Mouse (Mus musculus) MEL (cell line): ENCODE results near the gene Xylb. TPM values are rescaled to one million over a fixed set of nuclear protein-coding genes. Genes with fewer than 3 reads are reported as not detected.
A peak's percentile ranks its signal among the peaks of the same experiment; 100 is the strongest.

Experiments used
- DNase-seq: peaks from one replicate; pipeline ENCODE4 v3.0.0; 2011; ENCODE audit warnings: low read depth, low spot score
- H3K27ac ChIP-seq: 2 replicates; pipeline ENCODE4 v1.5.1; 2012; ENCODE audit warnings: low read depth, mild to moderate bottlenecking, control low read depth, low read length, moderate library complexity; ENCODE audit not compliant: control insufficient read depth
- H3K27me3 ChIP-seq, 2 experiments: fragments of 150-350 bp in 1 of 2; sonication (generic) in 1 of 2; 2 replicates each; pipeline ENCODE4 v1.6.1; 2012; ENCODE audit warnings: low read length in 2 of 2, mild to moderate bottlenecking in 2 of 2, improper control_type of control experiment in 1 of 2, moderate library complexity in 1 of 2; ENCODE audit not compliant: insufficient read depth in 2 of 2, control insufficient read depth in 1 of 2
- H3K36me3 ChIP-seq, 2 experiments: 2 replicates each; pipeline ENCODE4 v1.6.1; 2012 to 2014; ENCODE audit warnings: low read length in 2 of 2, improper control_type of control experiment in 1 of 2, inconsistent platforms in 1 of 2, mild to moderate bottlenecking in 1 of 2; ENCODE audit not compliant: insufficient read depth in 2 of 2, control insufficient read depth in 1 of 2
- H3K4me1 ChIP-seq, 2 experiments: fragments of 150-350 bp in 1 of 2; sonication (generic) in 1 of 2; 2 replicates each; pipeline ENCODE4 v1.6.1; 2012; ENCODE audit warnings: low read length in 2 of 2, improper control_type of control experiment in 1 of 2, mild to moderate bottlenecking in 1 of 2; ENCODE audit not compliant: insufficient read depth in 2 of 2, control insufficient read depth in 1 of 2
- H3K4me3 ChIP-seq, 2 experiments: fragments of 150-350 bp in 1 of 2; sonication (generic) in 1 of 2; 2 replicates each; pipeline ENCODE4 v1.5.1; 2012; ENCODE audit warnings: low read depth in 2 of 2, low read length in 2 of 2, mild to moderate bottlenecking in 2 of 2, moderate library complexity in 2 of 2, control low read depth in 1 of 2, improper control_type of control experiment in 1 of 2; ENCODE audit not compliant: control insufficient read depth in 1 of 2, insufficient read depth in 1 of 2
- H3K79me2 ChIP-seq: 2 replicates; pipeline ENCODE4 v1.6.1; 2012; ENCODE audit warnings: mild to moderate bottlenecking, low read length, moderate library complexity; ENCODE audit not compliant: control insufficient read depth, poor library complexity, insufficient read depth
- H3K9ac ChIP-seq: 2 replicates; pipeline ENCODE4 v1.6.1; 2012; ENCODE audit warnings: low read depth, mild to moderate bottlenecking, control low read depth, low read length, moderate library complexity; ENCODE audit not compliant: control insufficient read depth, poor library complexity, severe bottlenecking
- H3K9me3 ChIP-seq: fragments of 150-350 bp; sonication (generic); replicated peaks from 2 replicates; pipeline ENCODE4 v1.6.1; 2012; ENCODE audit warnings: mild to moderate bottlenecking, low read length, improper control_type of control experiment, moderate library complexity; ENCODE audit not compliant: insufficient read depth
- BHLHE40 ChIP-seq: IDR thresholded peaks from 2 replicates; pipeline ENCODE4 v1.6.1; 2012; ENCODE audit warnings: low read depth, mild to moderate bottlenecking, inconsistent platforms, low read length, improper control_type of control experiment, borderline replicate concordance
- CHD2 ChIP-seq: IDR thresholded peaks from 2 replicates; pipeline ENCODE4 v1.6.1; 2011; ENCODE audit warnings: low read length, improper control_type of control experiment
- CTCF ChIP-seq, 3 experiments: IDR thresholded peaks in 2 of 3; conservative IDR thresholded peaks in 1 of 3; 2 replicates each; pipeline ENCODE4 v1.5.1; 2011 to 2012; ENCODE audit warnings: low read length in 3 of 3, low read depth in 2 of 3, mild to moderate bottlenecking in 2 of 3, improper control_type of control experiment in 1 of 3, inconsistent platforms in 1 of 3, mixed read lengths in 1 of 3, moderate library complexity in 1 of 3; ENCODE audit not compliant: control insufficient read depth in 1 of 3, insufficient read depth in 1 of 3, poor library complexity in 1 of 3, severe bottlenecking in 1 of 3
- E2F4 ChIP-seq: IDR thresholded peaks from 2 replicates; pipeline ENCODE4 v1.6.1; 2011; ENCODE audit warnings: low read depth, low read length, improper control_type of control experiment, borderline replicate concordance
- EP300 ChIP-seq, 2 experiments: IDR thresholded peaks; 2 replicates each; pipeline ENCODE4 v1.6.1; 2011; ENCODE audit warnings: improper control_type of control experiment in 2 of 2, low read length in 2 of 2, low read depth in 1 of 2, mild to moderate bottlenecking in 1 of 2
- ETS1 ChIP-seq: IDR thresholded peaks from 2 replicates; pipeline ENCODE4 v1.6.1; 2012; ENCODE audit warnings: low read depth, mild to moderate bottlenecking, inconsistent platforms, low read length, improper control_type of control experiment, moderate library complexity
- GABPA ChIP-seq: IDR thresholded peaks from 2 replicates; pipeline ENCODE4 v1.6.1; 2012; ENCODE audit warnings: low read depth, mild to moderate bottlenecking, inconsistent platforms, low read length, improper control_type of control experiment, moderate library complexity
- GATA1 ChIP-seq: IDR thresholded peaks from 2 replicates; pipeline ENCODE4 v1.6.1; 2011; ENCODE audit warnings: low read depth, low read length, improper control_type of control experiment
- JUND ChIP-seq: IDR thresholded peaks from 2 replicates; pipeline ENCODE4 v1.6.1; 2011; ENCODE audit warnings: low read depth, mild to moderate bottlenecking, improper control_type of control experiment, low read length
- KAT2A ChIP-seq: conservative IDR thresholded peaks from 2 replicates; pipeline ENCODE4 v1.6.1; 2012; ENCODE audit warnings: low read depth, low read length, improper control_type of control experiment, inconsistent platforms
- MAFK ChIP-seq: IDR thresholded peaks from 2 replicates; pipeline ENCODE4 v1.6.1; 2011; ENCODE audit warnings: low read depth, mild to moderate bottlenecking, low read length, improper control_type of control experiment, borderline replicate concordance
- MAZ ChIP-seq: IDR thresholded peaks from 2 replicates; pipeline ENCODE4 v1.6.1; 2012; ENCODE audit warnings: low read depth, mild to moderate bottlenecking, inconsistent platforms, low read length, improper control_type of control experiment
- MEF2A ChIP-seq: IDR thresholded peaks from 2 replicates; pipeline ENCODE4 v1.6.1; 2014; ENCODE audit warnings: low read depth, mild to moderate bottlenecking, inconsistent platforms, low read length, improper control_type of control experiment; ENCODE audit not compliant: poor library complexity, insufficient replicate concordance, severe bottlenecking; ENCODE audit errors: extremely low read depth
- MYB ChIP-seq: IDR thresholded peaks from 2 replicates; pipeline ENCODE4 v1.6.1; 2011; ENCODE audit warnings: mild to moderate bottlenecking, low read depth, low read length, improper control_type of control experiment
- MYC ChIP-seq: IDR thresholded peaks from 2 replicates; pipeline ENCODE4 v1.6.1; 2011; ENCODE audit warnings: low read depth, mild to moderate bottlenecking, low read length, improper control_type of control experiment, moderate library complexity
- NELFE ChIP-seq: IDR thresholded peaks from 2 replicates; pipeline ENCODE4 v1.6.1; 2011; ENCODE audit warnings: low read depth, low read length, improper control_type of control experiment
- NRF1 ChIP-seq: IDR thresholded peaks from 2 replicates; pipeline ENCODE4 v1.6.1; 2014; ENCODE audit warnings: low read depth, mild to moderate bottlenecking, inconsistent platforms, low read length, improper control_type of control experiment, moderate library complexity; ENCODE audit not compliant: poor library complexity, insufficient read depth, severe bottlenecking
- POLR2A ChIP-seq, 2 experiments: IDR thresholded peaks; 2 replicates each; pipeline ENCODE4 v1.6.1; 2011 to 2012; ENCODE audit warnings: low read length in 2 of 2, mild to moderate bottlenecking in 2 of 2, control low read depth in 1 of 2, improper control_type of control experiment in 1 of 2, low read depth in 1 of 2, moderate library complexity in 1 of 2; ENCODE audit not compliant: control insufficient read depth in 1 of 2, insufficient read depth in 1 of 2, poor library complexity in 1 of 2
- POLR2AphosphoS5 ChIP-seq: IDR thresholded peaks from 2 replicates; pipeline ENCODE4 v1.6.1; 2012; ENCODE audit warnings: low read depth, borderline replicate concordance, mild to moderate bottlenecking, inconsistent platforms, low read length, moderate library complexity, mixed read lengths
- RAD21 ChIP-seq: IDR thresholded peaks from 2 replicates; pipeline ENCODE4 v1.6.1; 2011; ENCODE audit warnings: mild to moderate bottlenecking, low read depth, low read length, improper control_type of control experiment
- RCOR1 ChIP-seq: IDR thresholded peaks from 2 replicates; pipeline ENCODE4 v1.6.1; 2012; ENCODE audit warnings: low read depth, mild to moderate bottlenecking, inconsistent platforms, low read length, improper control_type of control experiment
- SIN3A ChIP-seq: IDR thresholded peaks from 2 replicates; pipeline ENCODE4 v1.6.1; 2012; ENCODE audit warnings: low read length, improper control_type of control experiment, inconsistent platforms
- SMC3 ChIP-seq: IDR thresholded peaks from 2 replicates; pipeline ENCODE4 v1.6.1; 2011; ENCODE audit warnings: low read depth, low read length, improper control_type of control experiment
- TAL1 ChIP-seq: IDR thresholded peaks from 2 replicates; pipeline ENCODE4 v1.6.1; 2012; ENCODE audit warnings: mild to moderate bottlenecking, inconsistent platforms, low read length, moderate library complexity, mixed read lengths
- UBTF ChIP-seq: IDR thresholded peaks from 2 replicates; pipeline ENCODE4 v1.6.1; 2012; ENCODE audit warnings: low read depth, mild to moderate bottlenecking, inconsistent platforms, low read length, improper control_type of control experiment, moderate library complexity, borderline replicate concordance; ENCODE audit not compliant: insufficient read depth
- USF1 ChIP-seq: IDR thresholded peaks from 2 replicates; pipeline ENCODE4 v1.6.1; 2014; ENCODE audit warnings: low read depth, mild to moderate bottlenecking, inconsistent platforms, low read length, improper control_type of control experiment, moderate library complexity
- USF2 ChIP-seq, 2 experiments: IDR thresholded peaks; 2 replicates each; pipeline ENCODE4 v1.6.1; 2011 to 2012; ENCODE audit warnings: improper control_type of control experiment in 2 of 2, low read length in 2 of 2, borderline replicate concordance in 1 of 2, inconsistent platforms in 1 of 2, low read depth in 1 of 2, mild to moderate bottlenecking in 1 of 2; ENCODE audit not compliant: insufficient read depth in 1 of 2
- ZC3H11A ChIP-seq: IDR thresholded peaks from 2 replicates; pipeline ENCODE4 v1.6.1; 2012; ENCODE audit warnings: low read depth, mild to moderate bottlenecking, inconsistent platforms, low read length, improper control_type of control experiment
- ZKSCAN1 ChIP-seq: IDR thresholded peaks from 2 replicates; pipeline ENCODE4 v1.6.1; 2012; ENCODE audit warnings: low read depth, mild to moderate bottlenecking, inconsistent platforms, low read length, improper control_type of control experiment, moderate library complexity
- ZNF384 ChIP-seq: IDR thresholded peaks from 2 replicates; pipeline ENCODE4 v1.6.1; 2012; ENCODE audit warnings: low read depth, mild to moderate bottlenecking, inconsistent platforms, low read length, improper control_type of control experiment
- polyA plus RNA-seq, 2 experiments: library from polyadenylated mRNA; stranded (reverse) in 1 of 2; unstranded in 1 of 2; fragments of >175 nt in 1 of 2; fragments of >200 nt in 1 of 2; gene quantifications; 2 replicates each; pipeline versions ENCODE4 v1.2.1 to v1.2.4; 2012; ENCODE audit warnings: low replicate concordance in 2 of 2, low read depth in 1 of 2; ENCODE audit not compliant: insufficient read length in 2 of 2, insufficient read depth in 1 of 2, missing spikeins in 1 of 2
- total RNA-seq: library from RNA; depleted of rRNA; stranded (reverse); fragments of 300-350 nt; gene quantifications from 2 replicates; pipeline ENCODE4 v1.2.3, GENCODE M21; 2012

Xylb gene
- total and polyA plus RNA-seq, 3 experiments = 3.8 to 12.9 TPM; not detected in 1

DNA sequence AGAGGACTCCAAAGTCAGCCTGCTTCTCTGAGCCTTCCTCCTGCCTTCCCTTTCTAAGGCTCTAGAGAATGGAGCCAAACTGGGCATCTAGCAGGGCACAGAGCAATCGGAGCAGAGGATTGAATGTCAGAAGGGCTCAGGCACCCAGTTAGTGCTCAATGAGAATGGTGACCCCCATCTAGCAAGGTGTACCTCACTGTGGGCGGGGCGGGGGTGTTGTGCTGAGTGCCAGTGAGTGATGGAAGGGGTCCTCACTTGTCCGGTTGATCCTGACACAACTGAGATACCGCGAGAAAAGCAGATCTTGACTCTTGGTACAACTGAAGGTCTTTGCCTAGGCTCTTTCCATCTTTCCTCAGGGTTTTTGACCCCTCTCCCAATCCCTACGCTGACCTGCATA is 18.1 kb upstream of the Xylb start:
- H3K36me3 ChIP-seq = peaks cover 0 to 6% of the 10 kb centered on the region in 2 experiments; a peak in 2 of 4 replicates

DNA sequence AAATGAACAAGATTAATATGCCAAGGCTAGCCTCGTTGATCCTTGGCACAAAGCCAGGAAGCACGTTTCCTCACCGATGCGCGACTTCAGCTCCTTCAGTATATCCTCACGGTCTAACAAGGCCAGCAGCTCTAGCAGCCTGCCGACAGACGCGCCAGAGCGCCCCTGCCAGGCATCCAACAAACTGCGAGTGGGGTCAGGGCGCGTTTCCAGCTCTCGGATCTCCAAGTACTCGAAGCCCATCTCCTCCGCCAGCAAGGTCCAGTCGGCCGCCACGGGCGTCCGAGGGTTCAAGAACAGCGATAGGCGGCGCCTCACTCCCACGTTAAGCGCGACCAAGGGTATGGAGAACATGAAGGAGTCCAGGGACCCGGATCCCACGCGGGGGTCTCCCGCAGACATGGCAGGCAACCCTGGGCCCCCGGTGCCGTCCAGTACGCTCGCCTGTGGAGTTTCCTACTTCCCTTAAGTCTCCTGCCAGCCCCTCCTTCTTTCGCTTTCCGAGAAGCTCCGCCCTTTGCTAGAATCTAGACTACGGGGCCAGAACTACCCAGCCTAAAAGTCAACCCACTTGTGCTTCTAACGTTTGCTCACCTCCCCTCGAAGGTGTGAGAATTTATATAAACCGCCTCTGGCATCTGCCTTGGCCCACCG is 17.5 kb upstream of the Xylb start, which contains the start of gene Acaa1a:
Gene Acaa1a (plus strand): TSS at position 119 of the 654 bp plus-strand sequence.
- Histone ChIP-seq H3K36me3 (peaks cover 0 to 2% of the 10 kb centered on the region in 2 experiments; a peak in 1 of 4 replicates), H3K27me3 (no peaks in the 10 kb centered on the region)
- TF ChIP-seq TAL1 (no peak), POLR2AphosphoS5 (no peak), BHLHE40 (peak; percentile 52; the same call in 1 of the 2 replicates), MYC (0 out of 2 replicates have a peak, but pooled peaks have one; percentile 62), SMC3 (no peak), MEF2A (no peak), EP300 (IDR thresholded peaks at IDR 0.05; ENCODE audit: low read depth in 1 of 2, low read length in 2 of 2) (no peak), ZKSCAN1 (no peak), ZNF384 (no peak), MYB (no peak), GABPA (no peak), KAT2A (no peak; the same call in 1 of the 2 replicates), UBTF (no peak), ETS1 (no peak), SIN3A (peak; percentile 58; the same call in 1 of the 2 replicates), MAFK (no peak), RAD21 (no peak), CTCF (IDR thresholded peaks at IDR 0.05 in 2 of 3, conservative IDR thresholded peaks at IDR 0.05 in 1 of 3; ENCODE audit: control insufficient read depth in 1 of 3, insufficient read depth in 1 of 3, low read depth in 2 of 3, low read length in 3 of 3, poor library complexity in 1 of 3, severe bottlenecking in 1 of 3) (peak in 1 of 3 experiments; percentile 0; a peak in 1 of 6 replicates), ZC3H11A (no peak), NELFE (peak; percentile 57), JUND (no peak), NRF1 (no peak), USF1 (no peak), E2F4 (no peak), POLR2A (IDR thresholded peaks at IDR 0.05; ENCODE audit: control insufficient read depth in 1 of 2, insufficient read depth in 1 of 2, low read depth in 1 of 2, low read length in 2 of 2, poor library complexity in 1 of 2) (peak; percentile 26 to 78; a peak in 1 of 4 replicates), USF2 (IDR thresholded peaks at IDR 0.05; ENCODE audit: borderline replicate concordance in 1 of 2, insufficient read depth in 1 of 2, low read depth in 1 of 2, low read length in 2 of 2) (no peak), MAZ (no peak), GATA1 (no peak)

More for the DNA sequence above, 18.1 kb upstream of the Xylb start:
- no peaks in the 10 kb centered on the region for H3K9me3 ChIP-seq
- H3K4me3 ChIP-seq = peak overlapping the region; percentile 77 to 92
- no peak for DNase-seq
- TF ChIP-seq CHD2 (peak; percentile 23; the same call in 1 of the 2 replicates), JUND (no peak), RCOR1 (no peak)
- peak overlapping the region; percentile 85; the same call in 1 of the 2 replicates for H3K27ac ChIP-seq
- peak overlapping the region; percentile 92 for H3K9ac ChIP-seq
- H3K27me3 ChIP-seq = no peaks in the 10 kb centered on the region
- H3K79me2 ChIP-seq = peaks cover 9% of the 10 kb centered on the region
- peaks cover 1 to 15% of the 10 kb centered on the region in 2 experiments; a peak in 3 of 4 replicates for H3K4me1 ChIP-seq

More for the DNA sequence above, 17.5 kb upstream of the Xylb start, which contains the start of gene Acaa1a:
- peaks cover 9% of the 10 kb centered on the region for H3K79me2 ChIP-seq
- H3K4me1 ChIP-seq = peaks cover 0 to 9% of the 10 kb centered on the region in 2 experiments; a peak in 3 of 4 replicates
- H3K9ac ChIP-seq = peak within 1 kb of the TSS; percentile 92
- H3K4me3 ChIP-seq = peak within 1 kb of the TSS; percentile 77 to 92
- H3K27ac ChIP-seq = peak within 1 kb of the TSS; percentile 85
- DNase-seq = peak; percentile 91
- H3K9me3 ChIP-seq = no peaks in the 10 kb centered on the region
